Mouse (Mus musculus) granulocyte monocyte progenitor cell, adult 5-6 weeks (primary cell): ENCODE data around the gene Kansl3. TPM values are rescaled to one million over a fixed set of nuclear protein-coding genes. Genes with fewer than 3 reads are reported as not detected.

Source experiments
- ATAC-seq: replicated peaks from 2 replicates; pipeline ENCODE4 v1.8.0; 2016; ENCODE audit warnings: mild to moderate bottlenecking, moderate TSS enrichment, inconsistent platforms; ENCODE audit not compliant: poor library complexity, severe bottlenecking
- total RNA-seq, 2 experiments: library from RNA; stranded (forward) in 1 of 2; stranded (reverse) in 1 of 2; fragments of 200-712, 200-1000 nt in 1 of 2; fragments of >200 nt in 1 of 2; fragmentation: Nextera tagmentation in 1 of 2; gene quantifications; 2 replicates each; pipeline ENCODE4 v1.2.3; 2014 to 2017

Gene Kansl3
- total RNA-seq, 2 experiments from 2014 or later, result 36.9 to 57.8 TPM

- ATAC-seq, result peak; percentile 75
Measured at GRCm38 (mm10) chr1:36296466-36297149, 72.4 kb downstream of the Kansl3 start.

DNA sequence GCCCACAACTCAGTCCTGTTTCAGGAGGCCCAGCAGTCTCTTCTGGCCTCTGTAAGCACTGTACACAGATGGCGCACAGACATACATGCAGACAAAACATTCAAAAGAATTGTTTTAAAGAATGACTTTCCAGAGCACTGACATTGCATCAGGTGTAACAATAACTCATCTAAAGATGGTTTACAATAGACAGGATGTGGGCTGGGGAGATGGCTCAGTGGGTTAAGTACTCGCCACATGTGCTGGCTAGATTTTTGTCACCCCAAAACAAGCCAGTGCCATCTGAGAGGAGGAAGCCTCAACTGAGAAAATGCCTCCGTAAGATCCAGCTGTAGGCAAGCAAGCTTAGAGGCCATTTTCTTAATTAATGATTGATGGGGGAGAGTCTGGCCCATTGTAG lies 74.6 kb downstream of the Kansl3 start:
- no peak for ATAC-seq

- no peak for ATAC-seq
Measured at GRCm38 (mm10) chr1:36293470-36293869, 75.5 kb downstream of the Kansl3 start.

Other genes starting within 250 kb of the Kansl3 start
- 63.8 and 67.1 TPM in 2 replicates for gene Uggt1, start 124.5 kb downstream of the Kansl3 start, total RNA-seq (2014; fragmentation: Nextera tagmentation)
- gene Uggt1, start 124.5 kb downstream of the Kansl3 start, total RNA-seq (2017), result 155 and 170 TPM in 2 replicates
- gene Neurl3, start 94.5 kb downstream of the Kansl3 start, total RNA-seq (2014; fragmentation: Nextera tagmentation), result 9.8 and 13.1 TPM in 2 replicates
- gene Neurl3, start 94.5 kb downstream of the Kansl3 start, total RNA-seq (2017), result 14.4 and 17.5 TPM in 2 replicates
- gene Arid5a, start 61.4 kb downstream of the Kansl3 start, total RNA-seq (2014; fragmentation: Nextera tagmentation), result 36.0 and 42.2 TPM in 2 replicates
- 33.7 and 33.9 TPM in 2 replicates for gene Arid5a, start 61.4 kb downstream of the Kansl3 start, total RNA-seq (2017)
- not detected in 2 replicates for gene Fer1l5, start 3.1 kb upstream of the Kansl3 start, total RNA-seq (2014; fragmentation: Nextera tagmentation)
- 0.77 TPM in 1 of 2 replicates, not detected in the other for gene Fer1l5, start 3.1 kb upstream of the Kansl3 start, total RNA-seq (2017)
- gene Lman2l, start 76.1 kb upstream of the Kansl3 start, total RNA-seq (2014; fragmentation: Nextera tagmentation), result 21.0 and 25.0 TPM in 2 replicates
- 5.9 and 6.3 TPM in 2 replicates for gene Lman2l, start 76.1 kb upstream of the Kansl3 start, total RNA-seq (2017)
- 7.6 and 14.1 TPM in 2 replicates for gene Cnnm4, start 102.4 kb upstream of the Kansl3 start, total RNA-seq (2014; fragmentation: Nextera tagmentation)
- 4.4 and 6.1 TPM in 2 replicates for gene Cnnm4, start 102.4 kb upstream of the Kansl3 start, total RNA-seq (2017)
- gene Cnnm3, start 142.7 kb upstream of the Kansl3 start, total RNA-seq (2014; fragmentation: Nextera tagmentation), result 14.7 and 28.8 TPM in 2 replicates
- gene Cnnm3, start 142.7 kb upstream of the Kansl3 start, total RNA-seq (2017), result 9.3 and 14.4 TPM in 2 replicates
- gene Ankrd23, start 167.7 kb upstream of the Kansl3 start, total RNA-seq (2014; fragmentation: Nextera tagmentation), result 7.0 and 12.2 TPM in 2 replicates
- gene Ankrd23, start 167.7 kb upstream of the Kansl3 start, total RNA-seq (2017), result 5.8 and 8.4 TPM in 2 replicates
- gene Gm42417, start 170.2 kb upstream of the Kansl3 start, total RNA-seq (2014; fragmentation: Nextera tagmentation), result not detected in 2 replicates
- 0.93 TPM in 1 of 2 replicates, not detected in the other for gene Gm42417, start 170.2 kb upstream of the Kansl3 start, total RNA-seq (2017)
- 4.9 and 6.5 TPM in 2 replicates for gene Ankrd39, start 178.3 kb upstream of the Kansl3 start, total RNA-seq (2014; fragmentation: Nextera tagmentation)
- gene Ankrd39, start 178.3 kb upstream of the Kansl3 start, total RNA-seq (2017), result 3.1 and 7.2 TPM in 2 replicates
- gene Sema4c, start 189.2 kb upstream of the Kansl3 start, total RNA-seq (2014; fragmentation: Nextera tagmentation), result 2.0 and 2.3 TPM in 2 replicates
- 1.9 and 2.1 TPM in 2 replicates for gene Sema4c, start 189.2 kb upstream of the Kansl3 start, total RNA-seq (2017)